Mouse (Mus musculus): Measurements from ENCODE around the gene Herpud2.

Gene Herpud2

GRCm38 (mm10) chr9:25151611-25152241 lies at the start of gene Herpud2:
TSS of gene Herpud2 (minus strand) at chr9:25151820.
- peak; percentile 92 to 93 for DNase-seq

DNA sequence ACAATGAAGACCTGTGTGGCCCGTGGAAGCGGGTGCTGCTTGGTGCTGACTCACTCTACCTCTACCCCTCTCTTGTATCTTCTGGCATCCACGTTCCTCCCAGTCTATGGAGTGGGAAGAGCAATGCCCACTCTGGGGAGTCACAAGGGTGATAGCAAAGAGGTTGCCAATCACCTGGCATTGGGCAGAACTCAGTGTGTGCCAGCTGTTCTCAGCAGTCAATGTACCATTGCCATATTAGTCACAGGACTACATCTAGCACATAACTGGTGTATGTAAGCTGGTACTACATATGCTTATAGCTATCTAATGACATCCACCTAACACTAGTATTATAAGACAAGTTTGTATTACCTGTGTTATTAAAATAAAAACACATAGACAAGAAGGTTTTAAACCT lies 49.4 kb upstream of the Herpud2 start:
- no peak for DNase-seq

GRCm38 (mm10) chr9:25200148-25200547 lies 48.5 kb upstream of the Herpud2 start:
- DNase-seq: no peak

DNA sequence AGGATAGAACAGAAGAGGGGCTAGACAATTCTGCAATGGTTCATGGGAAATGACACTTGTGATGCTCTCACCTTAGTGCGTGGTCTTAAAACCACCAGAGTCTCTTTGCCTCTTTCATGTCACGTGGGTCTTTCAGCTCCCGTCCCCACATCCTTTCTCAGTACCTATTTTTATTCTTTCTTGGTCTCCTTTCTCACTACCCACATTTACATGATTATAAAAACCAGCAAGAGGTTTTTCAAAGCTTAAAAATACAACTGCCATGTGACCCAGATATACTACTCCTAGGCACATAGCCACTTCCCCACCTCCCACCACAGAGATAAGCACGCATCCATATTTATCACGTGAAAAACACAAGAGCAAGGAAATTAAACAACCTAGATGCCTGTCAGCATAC lies 45.1 kb upstream of the Herpud2 start:
- no peak for DNase-seq

DNA sequence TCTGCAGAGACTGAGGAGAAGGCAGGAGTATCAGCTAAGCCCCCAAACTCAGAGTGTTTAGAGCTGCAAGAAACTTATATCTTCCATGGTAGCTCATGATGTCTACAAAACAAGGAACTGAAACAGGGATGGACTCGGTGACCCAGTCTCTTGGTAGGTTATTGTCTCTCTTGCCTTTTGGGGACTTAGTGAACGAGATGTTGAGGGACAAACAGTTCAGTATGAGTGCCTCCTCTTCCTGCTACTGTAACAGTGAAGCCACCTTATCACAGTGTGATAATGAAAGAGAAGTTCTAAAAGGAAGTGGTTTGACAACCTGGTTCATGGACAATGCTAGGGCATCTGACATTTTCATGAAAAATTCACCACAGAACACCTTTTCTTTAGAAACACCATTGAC lies 40.0 kb upstream of the Herpud2 start:
- DNase-seq: no peak

- DNase-seq: no peak
Observed at GRCm38 (mm10) chr9:25186501-25186900, 34.9 kb upstream of the Herpud2 start.

DNA sequence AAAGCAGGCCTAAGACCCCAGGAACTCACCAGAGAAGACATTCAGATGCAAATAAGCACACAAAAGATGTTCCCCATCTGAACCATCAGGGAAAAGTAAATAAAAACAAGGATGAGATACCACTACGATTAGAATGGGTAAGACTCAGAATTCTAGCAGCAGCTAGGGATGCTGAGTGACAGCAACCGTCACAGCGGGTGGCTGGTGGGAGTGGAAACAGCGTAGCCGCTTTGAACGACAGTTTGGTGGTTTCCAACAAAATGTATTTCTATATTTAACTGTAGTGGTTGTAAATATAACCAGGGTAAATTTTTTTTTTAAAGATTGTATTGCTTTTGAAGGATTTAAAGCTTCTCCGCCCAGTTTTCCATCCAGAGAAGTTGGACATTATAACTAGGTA lies 34.2 kb upstream of the Herpud2 start:
- no peak for DNase-seq

- DNase-seq: no peak
Observed at GRCm38 (mm10) chr9:25184606-25185005, 33.0 kb upstream of the Herpud2 start.

GRCm38 (mm10) chr9:25178066-25178465 lies 26.4 kb upstream of the Herpud2 start:
- no peak for DNase-seq

DNA sequence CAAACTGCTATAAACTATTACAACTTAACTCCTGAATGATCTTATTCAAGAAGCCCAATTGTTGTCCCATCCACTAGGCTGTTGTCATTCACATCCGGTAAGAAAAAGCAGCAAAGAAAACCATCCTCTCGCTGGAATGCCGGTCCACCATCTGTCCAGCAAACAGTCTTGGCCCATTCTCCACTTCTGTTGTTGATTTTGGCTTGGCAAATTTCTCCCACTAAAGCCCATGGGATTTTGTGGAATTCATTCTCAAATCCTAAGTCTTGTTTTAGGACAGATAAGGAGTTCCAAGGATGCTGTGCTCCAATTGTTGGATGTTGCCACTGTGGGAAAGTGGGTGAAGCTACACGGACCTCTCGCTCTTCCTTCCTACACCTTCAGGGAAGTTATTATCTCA lies 25.6 kb upstream of the Herpud2 start:
- peak in 1 of 2 experiments; percentile 6 for DNase-seq

GRCm38 (mm10) chr9:25176562-25176961 lies 24.9 kb upstream of the Herpud2 start:
- no peak for DNase-seq

GRCm38 (mm10) chr9:25175978-25176377 lies 24.4 kb upstream of the Herpud2 start:
- DNase-seq: peak in 1 of 2 experiments; percentile 6

- DNase-seq: peak; percentile 83 to 88
Observed at GRCm38 (mm10) chr9:25175039-25175442, 23.4 kb upstream of the Herpud2 start.

- no peak for DNase-seq
Observed at GRCm38 (mm10) chr9:25174614-25175013, 23.0 kb upstream of the Herpud2 start.

- no peak for DNase-seq
Observed at GRCm38 (mm10) chr9:25173171-25173570, 21.6 kb upstream of the Herpud2 start.

GRCm38 (mm10) chr9:25169626-25170025 lies 18.0 kb upstream of the Herpud2 start:
- DNase-seq: no peak

GRCm38 (mm10) chr9:25167458-25168084 lies 16.0 kb upstream of the Herpud2 start:
- DNase-seq: peak; percentile 78 to 83

DNA sequence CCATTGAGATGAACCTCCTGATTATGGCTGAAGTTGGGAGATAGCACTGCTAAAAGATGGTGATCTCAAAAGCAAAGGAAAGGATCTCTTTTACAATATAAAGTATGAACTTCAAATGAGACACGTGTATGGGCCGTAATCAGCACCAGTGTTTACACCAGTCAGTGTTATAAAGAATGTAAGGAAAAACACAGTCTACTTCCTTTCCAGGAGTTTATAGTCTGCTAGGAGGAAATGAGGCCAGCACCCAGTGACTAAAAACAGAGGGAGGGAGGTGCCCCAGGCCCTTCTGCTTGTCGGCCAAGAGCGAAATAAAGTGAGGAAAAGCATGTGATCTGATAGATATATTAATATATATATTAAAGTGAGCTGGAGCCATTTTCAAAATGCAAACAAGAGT lies 6.6 kb upstream of the Herpud2 start:
- no peak for DNase-seq

GRCm38 (mm10) chr9:25156377-25156776 lies 4.8 kb upstream of the Herpud2 start:
- DNase-seq: peak in 1 of 2 experiments; percentile 15

DNA sequence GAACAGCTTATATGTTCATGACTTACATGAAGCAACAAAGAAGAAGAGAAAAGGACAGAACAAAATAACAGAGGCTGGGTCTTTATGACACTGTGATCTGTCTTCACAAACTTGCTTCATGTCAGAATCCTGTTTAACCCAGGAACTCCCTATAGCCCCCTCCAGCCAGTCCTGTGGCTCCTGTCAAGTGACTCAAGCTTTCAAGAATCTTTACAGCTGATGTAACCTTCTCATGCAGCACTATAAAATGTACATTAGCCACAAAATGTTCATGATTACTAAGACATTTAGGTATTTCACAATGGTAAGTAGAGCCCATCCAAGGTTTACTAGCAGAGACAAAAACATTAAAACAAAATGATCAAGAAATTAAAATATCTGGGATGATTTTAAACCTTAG lies 1.4 kb upstream of the Herpud2 start:
- DNase-seq: no peak

GRCm38 (mm10) chr9:25152457-25152856 lies 837 bp upstream of the Herpud2 start:
- DNase-seq: no peak

- DNase-seq: peak in 1 of 2 experiments; percentile 57
Observed at GRCm38 (mm10) chr9:25150791-25151610, 619 bp downstream of the Herpud2 start.

- no peak for DNase-seq
Observed at GRCm38 (mm10) chr9:25148767-25149166, 2.9 kb downstream of the Herpud2 start.

GRCm38 (mm10) chr9:25145925-25146324 lies 5.7 kb downstream of the Herpud2 start:
- no peak for DNase-seq
